Mouse (Mus musculus) regulatory T cell (primary cell): ENCODE data around the gene Slc30a3.
"Not testable (repeated sequence)": the region's sequence is repeated elsewhere in the genome, so short reads cannot be mapped to it uniquely, and the experiment has no call there.

Experiments used
- in situ Hi-C: fragments of 300-600 bp; cut with MboI, MseI; formaldehyde crosslinking; loops from one replicate; pipeline ENCODE4 v1.15.1; 2025; ENCODE audit warnings: high pct_unique_total_duplicates

Slc30a3 gene

DNA sequence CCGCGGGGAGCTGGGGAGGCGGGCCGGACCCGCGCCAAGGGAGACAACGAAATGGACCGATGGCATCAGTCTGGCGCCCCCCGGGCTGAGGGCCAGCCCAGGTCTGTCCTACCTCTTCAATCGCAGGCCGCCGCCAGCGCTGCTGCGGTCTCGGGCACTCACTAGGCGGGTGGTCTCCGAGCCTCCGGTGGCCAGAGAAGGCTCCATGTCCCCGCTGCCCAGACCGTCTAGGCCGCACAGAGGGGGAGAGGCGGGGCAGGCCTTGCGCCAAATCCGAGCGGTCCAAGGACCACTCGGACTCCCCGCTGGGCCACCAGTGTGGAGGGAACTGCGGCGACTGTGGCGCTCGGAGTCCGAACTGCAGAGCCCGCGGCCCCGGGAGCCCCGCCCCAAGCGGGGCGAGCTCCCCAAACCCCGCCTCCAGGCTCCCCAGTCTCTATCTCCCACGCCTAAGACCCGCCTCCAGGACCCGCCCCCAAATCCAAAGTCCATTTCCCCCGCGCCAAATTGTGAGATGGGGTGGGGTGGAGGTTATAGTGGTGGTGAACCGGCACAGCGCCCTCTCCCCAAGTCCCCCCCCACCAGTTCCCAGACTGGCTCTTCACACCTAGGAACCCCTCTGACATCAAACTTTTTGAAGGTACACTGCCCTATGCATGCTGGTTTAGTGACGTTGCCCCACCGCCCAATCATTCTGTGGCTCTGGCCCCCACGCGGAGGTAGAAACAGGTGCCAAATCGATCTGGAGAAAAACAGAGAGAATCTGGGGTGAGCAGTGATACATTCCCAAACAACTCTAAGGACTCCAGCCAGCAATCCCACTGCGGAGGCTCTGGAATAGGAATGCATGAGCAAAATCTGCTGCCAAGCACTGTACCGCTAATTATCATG is 14.6 kb downstream of the Slc30a3 start:
- in situ Hi-C loops = no loop called here

DNA sequence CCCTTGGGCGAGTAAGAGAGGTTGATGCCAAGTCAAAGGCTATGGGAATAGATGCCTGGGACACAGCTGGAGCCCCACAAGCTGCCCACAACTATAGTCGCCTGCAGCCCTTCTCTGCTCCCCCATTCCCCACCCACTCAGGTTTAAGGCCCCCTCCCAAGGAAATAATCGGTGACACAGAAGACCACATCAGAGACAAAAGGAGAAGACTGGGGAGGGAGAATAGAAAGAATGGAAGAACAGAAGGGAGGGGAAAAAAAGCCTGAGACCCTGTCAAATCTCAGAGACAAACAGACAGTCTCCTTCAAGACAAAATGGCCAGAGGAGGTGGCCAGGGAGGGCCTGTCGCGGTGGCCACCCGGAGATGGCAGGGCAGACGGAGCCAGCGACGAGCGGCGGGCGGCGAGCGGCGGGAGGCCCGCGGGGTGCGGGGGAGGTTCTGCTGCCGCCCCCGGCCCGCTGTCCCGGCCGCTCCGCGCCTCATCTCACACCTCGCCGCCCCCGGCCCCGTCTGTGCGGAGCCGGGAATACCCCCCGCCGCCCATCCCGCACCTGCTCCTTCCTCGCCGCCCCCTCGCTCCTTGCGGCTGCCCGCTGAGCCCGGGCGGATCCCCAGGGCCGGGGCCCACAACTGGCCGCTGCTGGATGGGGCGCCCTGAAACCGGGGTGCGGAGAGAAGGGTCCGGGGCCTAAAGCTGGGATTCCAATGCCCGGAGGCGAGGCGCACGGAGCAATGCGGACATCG is 15.6 kb downstream of the Slc30a3 start:
- in situ Hi-C loops = no loop called here

DNA sequence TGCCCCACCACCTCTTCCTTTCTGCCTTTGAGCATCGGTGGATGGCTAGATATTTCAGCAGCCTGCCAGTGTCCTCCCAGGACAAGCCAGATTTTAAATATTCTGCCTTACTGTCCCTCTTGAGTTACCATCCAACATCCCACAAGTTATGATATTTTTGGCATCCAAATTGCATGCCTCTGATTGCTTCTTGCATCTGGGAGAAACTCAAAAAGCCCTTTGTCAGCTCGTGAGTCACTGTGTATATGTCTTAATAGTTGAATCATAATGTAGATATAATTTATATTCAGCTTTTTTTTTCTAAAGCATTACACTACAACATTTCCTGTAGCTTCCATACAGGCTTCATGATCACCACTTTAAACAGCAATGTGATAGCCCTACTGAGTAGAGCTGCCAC is 20.9 kb downstream of the Slc30a3 start:
- in situ Hi-C loops = loop anchor here (5.0 kb wide), 1 partner anchor 1645 kb away; no protein-coding TSS in a partner anchor

DNA sequence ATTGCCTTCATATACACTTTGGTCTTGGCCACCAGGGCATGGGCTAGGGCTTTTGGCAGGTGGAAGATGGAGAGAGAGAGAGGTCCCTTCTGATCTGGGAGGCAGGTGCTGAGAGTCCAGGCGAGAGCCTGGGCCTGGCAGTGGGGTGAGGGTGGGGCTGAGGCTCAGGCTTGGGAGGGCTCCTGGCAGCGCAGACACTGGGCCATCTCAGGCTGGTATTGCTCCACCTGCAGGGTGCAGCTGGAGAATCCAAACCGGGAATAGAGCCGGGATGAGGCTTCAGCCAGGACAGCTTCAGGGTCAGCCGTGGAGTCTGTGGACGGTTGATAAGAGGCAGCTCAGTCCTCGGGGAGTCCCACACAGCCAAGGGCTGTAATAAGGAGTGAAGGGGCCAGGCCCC is 21.4 kb downstream of the Slc30a3 start:
- in situ Hi-C loops = loop anchor here (5.0 kb wide), 1 partner anchor 1646 kb away; no protein-coding TSS in a partner anchor

DNA sequence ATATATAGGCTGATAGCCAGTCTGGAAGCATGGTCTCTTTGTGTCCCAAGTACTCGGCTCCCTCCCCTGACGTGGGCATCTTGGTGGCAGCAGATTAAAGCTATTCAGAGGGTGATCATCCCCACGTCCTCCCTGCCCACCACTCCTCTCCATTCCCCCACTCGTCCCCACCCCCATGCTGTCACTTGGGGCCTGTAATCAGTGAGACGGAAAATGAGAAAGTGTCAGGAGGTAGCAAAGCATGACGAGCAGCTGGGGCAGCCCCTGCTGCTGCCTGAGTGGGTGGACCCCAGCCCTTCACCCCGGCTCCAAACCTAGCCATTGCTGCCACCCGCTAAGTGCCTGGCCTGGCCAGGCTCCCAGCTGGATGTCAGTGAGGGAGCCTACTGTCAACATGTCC is 24.1 kb downstream of the Slc30a3 start:
- in situ Hi-C loops = no loop called here

DNA sequence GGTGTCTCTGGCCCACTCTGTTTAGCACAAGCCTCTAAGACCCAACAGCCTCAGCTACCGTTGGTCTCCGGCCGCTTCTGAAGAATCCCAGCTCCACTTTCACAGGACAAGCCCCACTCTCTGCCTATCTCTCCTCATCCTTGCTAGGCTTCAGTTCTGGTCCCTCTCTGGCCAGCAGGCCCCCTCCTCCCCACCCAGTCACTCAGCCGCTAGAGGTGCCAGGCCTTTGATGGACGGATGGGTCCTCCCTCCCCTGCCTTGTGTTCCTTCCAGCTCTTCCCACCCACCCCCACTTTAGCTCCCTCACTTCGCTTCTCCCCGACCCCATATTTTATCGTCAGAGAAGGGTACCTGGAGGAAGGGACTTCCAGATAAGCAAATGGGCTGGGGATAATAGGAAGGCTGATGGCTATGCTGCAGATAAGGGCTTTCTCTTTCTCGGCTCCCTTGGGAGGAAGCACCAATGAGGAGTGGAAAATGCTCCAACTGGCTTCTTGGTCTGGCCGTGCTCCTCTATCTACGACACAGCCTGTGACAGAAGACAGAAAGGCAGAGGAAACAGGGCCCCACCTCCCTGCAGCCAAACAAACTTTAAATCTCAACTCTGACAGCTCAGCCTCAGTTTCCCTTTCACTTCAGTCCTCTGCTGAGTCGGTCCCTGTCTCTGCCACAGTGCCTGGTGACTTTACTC is 25.0 kb downstream of the Slc30a3 start:
- in situ Hi-C loops = no loop called here

DNA sequence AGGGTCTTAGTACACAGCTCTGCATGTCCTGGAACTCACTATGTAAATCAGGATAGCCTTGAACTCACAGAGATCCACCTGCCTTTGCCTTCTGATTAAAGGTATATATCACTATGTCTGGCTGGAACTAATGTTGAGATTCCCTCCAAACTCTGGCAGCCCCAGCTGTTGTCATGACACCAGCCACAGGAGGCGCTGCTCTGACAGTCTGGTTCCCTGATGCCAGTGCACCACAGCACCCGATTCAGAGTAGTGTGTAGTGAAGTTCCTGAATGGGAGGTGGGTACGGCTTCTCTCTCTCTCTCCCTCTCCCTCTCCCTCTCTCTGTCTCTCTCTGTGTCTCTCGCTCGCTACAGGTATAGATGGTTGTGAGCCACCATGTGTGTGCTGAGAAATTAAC is 25.7 kb downstream of the Slc30a3 start:
- in situ Hi-C loops = no loop called here

DNA sequence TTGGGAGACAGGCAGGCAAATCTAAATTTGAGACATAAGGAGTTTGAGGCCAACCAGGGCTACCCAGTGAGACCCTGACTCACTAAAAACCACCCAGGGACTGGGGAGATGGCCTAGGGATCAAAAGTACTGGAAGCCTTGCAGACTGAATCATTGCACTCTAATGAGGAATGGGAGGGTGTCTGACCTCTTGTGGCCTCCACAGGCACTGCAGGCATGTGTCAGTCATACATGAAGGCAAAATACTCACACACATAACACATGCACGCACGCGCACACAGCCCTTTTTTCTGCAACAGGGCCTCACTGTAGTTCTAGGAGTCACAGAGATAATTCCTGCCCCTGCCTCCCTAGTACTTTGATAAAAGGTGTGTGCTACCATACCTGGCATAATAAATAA is 26.7 kb downstream of the Slc30a3 start:
- in situ Hi-C loops = no loop called here

DNA sequence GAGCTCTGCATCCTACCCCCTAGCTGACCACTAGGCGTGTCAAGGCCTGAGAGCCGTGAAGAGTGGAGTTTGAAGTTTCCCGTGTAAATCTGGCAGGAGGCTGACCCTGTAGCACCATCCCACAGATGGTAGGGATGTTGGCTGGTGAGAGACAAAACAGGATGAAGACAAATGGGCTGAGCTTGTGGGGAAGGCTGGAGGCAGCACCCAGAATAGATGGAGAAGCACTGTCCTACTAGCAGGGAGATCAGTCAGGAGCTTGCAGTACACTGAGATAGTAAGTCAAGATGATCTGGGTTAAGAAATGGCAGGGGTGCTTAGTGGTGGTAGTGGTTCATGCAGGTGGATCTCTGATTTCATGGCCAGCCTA is 27.3 kb downstream of the Slc30a3 start:
- in situ Hi-C loops = no loop called here

DNA sequence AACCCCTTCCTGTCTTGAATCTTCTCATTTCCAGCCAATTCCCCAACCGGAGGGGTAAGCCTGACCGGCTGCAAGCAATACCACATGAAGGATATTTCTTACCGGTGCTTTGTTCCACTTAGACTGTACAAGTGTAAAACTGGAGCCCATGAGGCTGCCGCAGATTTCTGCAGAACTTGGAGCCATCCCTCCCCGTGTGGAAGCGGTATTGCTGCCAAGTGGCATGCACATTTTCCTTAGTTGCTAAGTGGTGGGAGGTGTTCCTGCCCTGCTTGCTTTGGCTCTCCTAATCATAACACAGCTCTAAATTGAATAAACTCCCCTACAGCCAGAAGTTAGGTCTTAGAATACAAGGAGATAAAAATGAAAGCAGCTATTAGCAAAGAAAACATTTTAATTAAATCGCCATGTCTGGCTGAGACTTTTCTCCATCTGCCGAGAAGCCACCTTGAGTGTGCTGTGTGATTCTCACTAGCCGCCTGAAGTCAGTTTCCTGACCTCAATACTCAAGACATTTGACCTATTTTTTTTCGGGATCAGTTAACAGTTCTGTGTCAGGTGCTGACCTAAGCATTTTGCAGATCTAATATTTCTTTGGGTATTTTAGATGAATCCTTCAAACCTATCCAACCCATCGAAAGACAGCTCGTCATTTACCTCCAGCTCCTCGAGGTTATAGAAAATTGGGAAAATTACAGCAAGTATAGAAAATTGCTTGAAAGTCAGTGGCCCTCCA is 27.8 kb downstream of the Slc30a3 start:
- in situ Hi-C loops = no loop called here

DNA sequence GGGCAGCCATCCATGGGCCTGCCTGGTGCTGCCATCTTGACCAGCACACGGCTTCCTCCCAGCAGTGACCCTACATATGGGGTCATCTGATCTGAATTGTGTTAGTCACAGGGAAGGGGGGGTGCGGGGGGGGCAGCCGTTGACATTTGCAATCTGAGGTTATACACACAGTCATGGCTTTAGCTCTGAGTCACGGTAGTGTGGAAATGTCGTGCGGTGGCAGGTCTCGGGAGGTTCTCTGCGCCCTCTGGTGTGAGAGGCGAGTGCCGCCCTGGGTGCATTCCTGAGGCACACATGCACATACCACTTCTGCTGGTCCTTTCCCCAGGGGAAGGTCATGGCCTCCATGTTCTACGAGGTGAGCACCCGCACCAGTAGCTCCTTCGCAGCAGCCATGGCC is 31.7 kb downstream of the Slc30a3 start:
- in situ Hi-C loops = no loop called here

DNA sequence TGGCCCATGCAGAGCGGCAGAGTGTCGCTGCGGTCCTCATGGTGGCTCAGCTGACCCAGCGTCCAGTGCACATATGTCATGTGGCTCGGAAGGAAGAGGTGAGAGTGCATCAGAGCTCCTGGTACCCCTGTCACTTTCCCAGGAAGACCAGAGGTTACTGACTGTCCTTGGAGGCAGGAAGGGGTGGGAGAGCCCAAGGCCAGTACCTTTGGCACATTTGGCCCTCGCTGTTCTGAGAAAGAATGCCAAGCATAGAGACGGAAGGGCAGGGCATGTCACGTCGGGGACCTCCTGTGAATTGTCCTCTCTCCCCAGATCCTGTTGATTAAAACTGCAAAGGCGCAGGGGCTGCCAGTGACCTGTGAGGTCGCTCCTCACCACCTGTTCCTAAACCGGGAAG is 34.9 kb downstream of the Slc30a3 start:
- in situ Hi-C loops = no loop called here

DNA sequence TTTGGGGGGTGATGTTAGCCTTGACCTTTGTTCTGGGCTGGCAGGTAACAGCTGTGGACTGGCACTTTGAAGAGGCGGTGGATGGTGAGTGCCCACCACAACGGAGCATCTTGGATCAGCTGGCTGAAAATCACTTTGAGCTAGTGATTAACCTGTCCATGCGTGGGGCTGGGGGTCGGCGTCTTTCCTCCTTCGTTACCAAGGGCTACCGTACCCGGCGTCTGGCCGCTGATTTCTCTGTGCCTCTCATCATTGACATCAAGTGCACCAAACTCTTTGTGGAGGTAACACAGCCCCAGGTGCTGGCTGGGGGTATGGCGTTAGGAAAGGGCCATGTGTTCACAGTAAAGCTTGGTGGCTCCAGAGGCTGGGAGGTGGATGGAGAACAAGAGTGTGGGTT is 36.2 kb downstream of the Slc30a3 start:
- in situ Hi-C loops = no loop called here

DNA sequence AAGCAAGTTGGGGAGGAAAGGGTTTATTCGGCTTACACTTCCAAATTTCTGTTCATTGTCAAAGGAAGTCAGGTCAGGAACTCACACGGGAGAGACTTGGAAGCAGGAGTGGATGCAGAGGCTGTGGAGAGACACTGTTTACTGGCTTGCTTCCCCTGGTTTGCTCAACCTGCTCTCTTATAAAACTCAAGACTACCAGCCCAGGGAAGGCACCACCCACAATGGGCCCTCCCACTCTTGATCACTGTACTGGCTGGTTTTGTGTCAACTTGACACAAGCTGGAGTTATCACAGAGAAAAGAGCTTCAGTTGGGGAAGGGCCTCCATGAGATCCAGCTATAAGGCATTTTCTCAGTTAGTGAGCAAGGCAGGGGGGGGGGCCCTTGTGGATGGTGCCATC is 37.0 kb downstream of the Slc30a3 start:
- in situ Hi-C loops = no loop called here

DNA sequence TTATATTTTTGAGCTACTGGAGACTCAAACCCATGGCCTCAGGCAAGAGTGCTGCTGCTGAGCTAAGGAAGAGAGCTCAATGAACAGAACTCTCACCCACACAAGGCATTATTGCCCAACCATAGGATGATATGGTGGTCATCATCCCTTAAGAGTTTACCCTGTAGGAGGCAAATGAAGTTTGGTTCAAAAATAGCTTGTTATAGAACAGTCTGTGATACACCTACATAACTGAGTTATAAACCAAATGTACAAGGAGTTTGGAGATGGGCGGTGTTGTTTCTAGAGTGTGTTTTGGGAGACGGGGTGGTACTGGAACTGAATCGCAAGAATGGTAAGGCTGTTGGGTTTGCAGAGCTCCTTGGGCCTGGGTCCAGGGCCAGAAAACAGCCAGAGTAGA is 38.2 kb downstream of the Slc30a3 start:
- in situ Hi-C loops = no loop called here

DNA sequence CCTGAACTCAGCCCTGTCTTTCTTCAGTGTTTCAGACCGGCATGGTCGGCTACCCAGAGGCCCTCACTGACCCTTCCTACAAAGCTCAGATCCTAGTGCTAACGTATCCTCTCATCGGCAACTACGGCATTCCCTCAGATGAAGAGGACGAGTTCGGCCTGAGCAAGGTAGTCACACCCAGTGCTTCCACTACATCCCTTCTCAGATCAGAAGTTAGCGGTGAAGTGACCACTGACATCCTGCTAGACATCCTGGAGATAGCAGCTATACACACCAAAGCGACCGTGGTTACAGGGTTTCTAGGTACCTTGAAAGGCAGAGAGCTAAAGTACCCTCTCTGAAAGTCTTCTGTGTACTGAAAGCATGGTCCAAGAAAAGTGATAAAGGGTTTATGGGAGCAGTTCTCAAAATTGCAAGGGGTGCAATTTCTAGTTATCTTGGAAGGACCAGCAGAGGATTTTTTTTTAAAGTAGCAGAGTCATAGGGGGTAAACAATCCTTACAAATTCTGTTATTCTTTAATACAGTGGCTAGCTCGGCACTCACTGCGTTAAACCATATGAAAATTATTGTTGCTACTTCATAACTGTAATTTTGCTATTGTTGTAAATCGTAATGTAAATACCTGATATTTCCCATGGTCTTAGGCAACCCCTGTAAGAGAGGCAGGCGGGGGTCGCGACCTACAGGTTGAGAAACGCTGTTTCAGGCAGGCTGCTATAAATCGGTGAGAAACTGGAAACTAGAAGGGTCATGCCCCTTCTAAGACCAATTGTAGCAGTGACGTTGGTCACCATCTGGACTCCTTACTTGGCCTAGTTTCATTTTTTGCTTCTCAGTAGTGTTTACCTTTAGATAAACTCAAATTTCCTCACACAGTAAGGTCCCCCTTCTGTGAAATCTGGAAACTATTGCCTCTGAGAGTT is 52.6 kb downstream of the Slc30a3 start:
- in situ Hi-C loops = no loop called here

DNA sequence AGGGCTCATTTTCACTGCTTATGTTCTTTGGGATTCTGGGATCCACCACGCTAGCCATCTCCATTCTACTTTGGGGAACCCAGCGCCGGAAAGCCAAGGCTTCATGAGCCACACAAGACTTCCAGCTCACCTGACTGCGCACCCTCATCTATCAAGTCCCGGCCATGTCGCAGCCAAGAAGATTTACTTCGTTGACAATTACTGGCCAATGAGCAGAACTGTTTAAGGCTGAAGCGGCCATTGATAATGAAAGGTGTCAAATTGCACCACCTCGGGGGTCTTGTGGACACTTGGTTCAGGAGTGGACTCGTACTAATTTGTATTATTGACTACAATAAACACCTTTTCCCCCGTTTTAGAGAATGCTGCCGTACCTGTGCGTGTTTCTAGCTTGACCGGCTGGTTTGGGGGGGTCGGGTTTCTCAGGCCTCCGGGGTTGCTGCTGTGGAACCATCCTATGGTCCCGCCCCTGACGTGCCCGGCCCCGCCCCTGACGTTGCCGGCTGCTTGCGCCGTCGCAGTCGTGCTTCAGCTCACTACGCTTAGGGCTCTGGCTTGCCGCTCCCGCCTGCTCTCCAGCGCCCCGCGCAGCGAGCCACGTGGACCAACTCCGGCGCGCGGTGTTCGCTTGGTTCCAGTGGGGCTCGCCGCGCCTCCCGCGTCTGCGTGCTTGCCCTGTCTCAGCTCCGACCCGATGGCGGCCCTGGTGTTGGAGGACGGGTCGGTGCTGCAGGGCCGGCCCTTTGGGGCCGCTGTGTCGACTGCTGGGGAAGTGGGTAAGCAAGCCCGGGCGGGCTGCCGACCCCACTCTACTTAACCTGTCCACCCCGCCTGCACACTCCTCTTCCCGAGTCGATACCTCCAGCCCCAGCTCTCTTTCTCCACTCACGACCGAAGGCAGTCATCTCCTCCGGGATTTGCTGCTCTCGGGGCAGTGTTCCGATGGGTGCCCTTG is 53.5 kb downstream of the Slc30a3 start, which contains the start of gene Cad:
Gene Cad, plus strand, starts transcription at position 520 of the 955 bp plus-strand sequence.
- in situ Hi-C loops = no loop called here

DNA sequence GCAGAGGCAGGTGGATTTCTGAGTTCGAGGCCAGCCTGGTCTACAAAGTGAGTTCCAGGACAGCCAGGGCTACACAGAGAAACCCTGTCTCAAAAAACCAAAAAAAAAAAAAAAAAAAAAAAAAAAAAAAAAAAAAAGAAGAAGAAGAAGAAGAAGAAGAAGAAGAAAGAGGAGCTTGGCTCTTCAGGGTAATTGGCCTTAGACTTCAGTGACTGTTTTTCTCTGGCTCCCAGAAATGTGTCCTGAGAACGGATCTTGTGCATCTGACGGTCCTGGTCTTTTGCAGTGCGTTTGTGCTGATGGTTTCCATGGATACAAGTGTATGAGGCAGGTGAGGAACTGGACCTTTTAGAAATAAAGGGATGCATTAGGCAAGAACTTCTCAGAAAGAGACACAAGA is 54.3 kb downstream of the Slc30a3 start:
- in situ Hi-C loops = not testable (repeated sequence)

DNA sequence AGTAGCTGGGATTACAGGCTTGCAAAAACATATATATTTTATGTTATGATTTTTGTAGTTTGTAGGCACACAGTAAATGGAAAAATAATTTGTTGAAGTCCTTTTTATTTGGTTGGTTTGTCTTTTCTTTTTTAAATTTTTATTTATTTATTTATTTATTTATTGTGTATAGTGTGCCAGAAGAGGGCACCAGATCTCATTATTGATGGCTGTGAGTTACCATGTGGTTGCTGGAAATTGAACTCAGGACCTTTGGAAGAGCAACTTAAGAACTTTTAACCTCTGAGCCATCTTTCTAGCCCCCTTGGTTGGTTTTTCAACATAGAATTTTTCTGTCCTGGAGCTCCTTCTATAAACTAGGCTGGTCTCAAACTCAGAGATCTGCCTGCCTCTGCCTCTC is 57.6 kb downstream of the Slc30a3 start:
- in situ Hi-C loops = no loop called here
